Mouse (Mus musculus): Measurements from ENCODE around the gene Prtg. TPM values are rescaled to one million over a fixed set of nuclear protein-coding genes. Genes with fewer than 3 reads are reported as not detected.

The Prtg gene
- total and polyA plus RNA-seq, 3 experiments = not detected

- dilution Hi-C loops (cut with MboI; ENCODE audit: extremely low pct_ligation_motif_present, extremely low pct_unique_long_range_greater_than_20kb, low sequenced_read_pairs) (no loop called here), in situ Hi-C loops (cut with MboI; ENCODE audit: low pct_ligation_motif_present, low pct_unique_long_range_greater_than_20kb, low sequenced_read_pairs) (no loop called here)
Observed at GRCm38 (mm10) chr9:72902611-72903010, 95.9 kb downstream of the Prtg start.

DNA sequence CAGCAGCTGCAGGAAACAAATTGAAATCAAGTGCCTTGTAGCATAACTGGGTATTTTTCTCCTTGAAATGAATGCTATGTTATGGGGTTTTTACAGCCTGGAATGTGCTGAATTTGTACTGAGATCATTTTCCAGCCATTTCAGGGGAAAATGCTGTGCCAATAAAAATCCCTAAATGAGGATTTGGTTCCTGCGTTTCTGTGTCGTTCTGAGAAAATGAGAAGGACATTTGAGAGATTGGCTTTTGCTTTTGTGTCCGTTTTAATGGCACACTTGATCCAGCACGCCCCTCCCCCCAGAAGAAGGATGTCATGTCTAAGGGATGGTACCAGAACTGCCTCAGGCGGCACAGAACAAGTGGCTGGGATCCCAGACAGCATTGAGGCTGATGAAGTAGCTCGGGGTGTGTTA, 100.0 kb downstream of the Prtg start:
- Histone ChIP-seq H3K4me3 (replicated peaks in 1 of 3; ENCODE audit: low read depth in 2 of 3, low read length in 2 of 3, poor library complexity in 1 of 3) (no peak overlapping the region), H3K9ac (ENCODE audit: insufficient read depth, low read depth) (no peak overlapping the region), H3K4me2 (ENCODE audit: insufficient read depth, low read depth, poor library complexity, severe bottlenecking) (no peak overlapping the region), H3K79me2 (replicated peaks; ENCODE audit: control insufficient read depth, extremely low read depth, insufficient read depth, poor library complexity, severe bottlenecking) (no peaks in the 10 kb centered on the region), H3K9me3 (replicated peaks; ENCODE audit: low read length) (no peaks in the 10 kb centered on the region), H3K27me3 (replicated peaks) (no peaks in the 10 kb centered on the region), H3K4me1 (ENCODE audit: control insufficient read depth in 1 of 2, insufficient read depth in 2 of 2) (peaks cover 0 to 10% of the 10 kb centered on the region in 2 experiments; a peak in 2 of 4 replicates), H3K27ac (ENCODE audit: insufficient read depth, low read depth) (no peak overlapping the region), H3K36me3 (replicated peaks in 1 of 2; ENCODE audit: control insufficient read depth in 1 of 2, insufficient read depth in 1 of 2, low read length in 1 of 2) (no peaks in the 10 kb centered on the region)
- no peak for TF ChIP-seq ZC3H11A (IDR thresholded peaks at IDR 0.05; ENCODE audit: low read depth, low read length)
- no peak for TF ChIP-seq TBP (conservative IDR thresholded peaks at IDR 0.05; ENCODE audit: low read depth, low read length)
- no peak for TF ChIP-seq RCOR1 (conservative IDR thresholded peaks at IDR 0.05; ENCODE audit: low read depth, low read length)
- TF ChIP-seq MXI1 (IDR thresholded peaks at IDR 0.05; ENCODE audit: low read depth, low read length) = no peak
- no peak for TF ChIP-seq MEF2A (IDR thresholded peaks at IDR 0.05; ENCODE audit: borderline replicate concordance, low read depth, low read length)
- TF ChIP-seq CHD1 (IDR thresholded peaks at IDR 0.05; ENCODE audit: low read depth, low read length) = no peak
- TF ChIP-seq KAT2A (IDR thresholded peaks at IDR 0.05; ENCODE audit: insufficient replicate concordance, low read length) = no peak
- TF ChIP-seq ETS1 (conservative IDR thresholded peaks at IDR 0.05; ENCODE audit: low read depth, low read length) = no peak
- TF ChIP-seq RAD21 (IDR thresholded peaks at IDR 0.05; ENCODE audit: low read depth, low read length) = no peak
- TF ChIP-seq NRF1 (IDR thresholded peaks at IDR 0.05; ENCODE audit: low read depth, low read length) = no peak
- dilution Hi-C loops (cut with MboI; ENCODE audit: extremely low pct_ligation_motif_present, extremely low pct_unique_long_range_greater_than_20kb, low sequenced_read_pairs) (no loop called here), in situ Hi-C loops (cut with MboI; ENCODE audit: low pct_ligation_motif_present, low pct_unique_long_range_greater_than_20kb, low sequenced_read_pairs) (no loop called here)
- DNase-seq (ENCODE audit: extremely low read depth) = no peak

More at GRCm38 (mm10) chr9:72902611-72903010, 95.9 kb downstream of the Prtg start:
- Histone ChIP-seq H3K4me1 (ENCODE audit: control insufficient read depth in 1 of 2, insufficient read depth in 2 of 2) (peaks cover 0 to 15% of the 10 kb centered on the region in 2 experiments; a peak in 2 of 4 replicates), H3K9ac (ENCODE audit: insufficient read depth, low read depth) (no peak overlapping the region), H3K4me2 (ENCODE audit: insufficient read depth, low read depth, poor library complexity, severe bottlenecking) (no peak overlapping the region), H3K27me3 (replicated peaks) (no peaks in the 10 kb centered on the region), H3K27ac (ENCODE audit: insufficient read depth, low read depth) (no peak overlapping the region), H3K4me3 (replicated peaks in 1 of 3; ENCODE audit: low read depth in 2 of 3, low read length in 2 of 3, poor library complexity in 1 of 3) (no peak overlapping the region), H3K79me2 (replicated peaks; ENCODE audit: control insufficient read depth, extremely low read depth, insufficient read depth, poor library complexity, severe bottlenecking) (no peaks in the 10 kb centered on the region), H3K9me3 (replicated peaks; ENCODE audit: low read length) (no peaks in the 10 kb centered on the region), H3K36me3 (replicated peaks in 1 of 2; ENCODE audit: control insufficient read depth in 1 of 2, insufficient read depth in 1 of 2, low read length in 1 of 2) (no peaks in the 10 kb centered on the region)
- DNase-seq (ENCODE audit: extremely low read depth) = no peak
- no peak for TF ChIP-seq MAZ (IDR thresholded peaks at IDR 0.05; ENCODE audit: low read depth, low read length)
- TF ChIP-seq ZMIZ1 (IDR thresholded peaks at IDR 0.05; ENCODE audit: low read depth, low read length) = no peak
- no peak for TF ChIP-seq MAX (IDR thresholded peaks at IDR 0.05; ENCODE audit: low read length)
- no peak for TF ChIP-seq TBP (conservative IDR thresholded peaks at IDR 0.05; ENCODE audit: low read depth, low read length)
- TF ChIP-seq USF1 (IDR thresholded peaks at IDR 0.05; ENCODE audit: low read depth, low read length) = no peak
- TF ChIP-seq MYC (IDR thresholded peaks at IDR 0.05; ENCODE audit: low read depth, low read length) = no peak
- no peak for TF ChIP-seq TCF12 (IDR thresholded peaks at IDR 0.05; ENCODE audit: low read depth, low read length)
- no peak for TF ChIP-seq EP300 (IDR thresholded peaks at IDR 0.05; ENCODE audit: low read length)
- TF ChIP-seq NRF1 (IDR thresholded peaks at IDR 0.05; ENCODE audit: low read depth, low read length) = no peak
- TF ChIP-seq GABPA (IDR thresholded peaks at IDR 0.05; ENCODE audit: insufficient replicate concordance, low read depth, low read length) = no peak
- no peak for TF ChIP-seq JUND (conservative IDR thresholded peaks at IDR 0.05; ENCODE audit: low read depth, low read length)
- no peak for TF ChIP-seq MAFK (IDR thresholded peaks at IDR 0.05; ENCODE audit: insufficient replicate concordance, low read length)

All from CH12.LX (cell line).